Mouse (Mus musculus) C2C12 (cell line): Measurements from ENCODE around the gene Ddah1.

Experiments
- CEBPB ChIP-seq: IDR thresholded peaks from one replicate; pipeline ENCODE4 v1.6.1; 2011; ENCODE audit warnings: low read depth, mild to moderate bottlenecking, control low read depth, moderate library complexity
- CTCF ChIP-seq: IDR thresholded peaks from one replicate; pipeline ENCODE4 v1.5.1; 2011; ENCODE audit not compliant: control insufficient read depth, insufficient read depth, insufficient read length
- MAX ChIP-seq: IDR thresholded peaks from one replicate; pipeline ENCODE4 v1.6.1; 2011; ENCODE audit warnings: mild to moderate bottlenecking, control low read depth
- MYOD1 ChIP-seq: IDR thresholded peaks from one replicate; pipeline ENCODE4 v1.6.1; 2011; ENCODE audit warnings: low read depth; ENCODE audit not compliant: control insufficient read depth, insufficient read length
- MYOG ChIP-seq: IDR thresholded peaks from one replicate; pipeline ENCODE4 v1.6.1; 2011; ENCODE audit not compliant: control insufficient read depth, insufficient read length; ENCODE audit errors: extremely low read depth
- USF1 ChIP-seq: IDR thresholded peaks from one replicate; pipeline ENCODE4 v1.6.1; 2011; ENCODE audit warnings: low read depth, mild to moderate bottlenecking, control low read depth, moderate library complexity

- TF ChIP-seq CTCF (no peak), USF1 (no peak), MYOD1 (no peak), MYOG (no peak), MAX (no peak), CEBPB (no peak)
These were observed 42.6 kb upstream of the Ddah1 start for GRCm38 (mm10) chr3:145715923-145716322.
